Mouse (Mus musculus): Measurements from ENCODE around the gene Clic6. TPM values are rescaled to one million over a fixed set of nuclear protein-coding genes. Genes with fewer than 3 reads are reported as not detected.

Gene Clic6
- polyA plus RNA-seq, 1 experiment from 2014 or later = 1.5 TPM

DNA sequence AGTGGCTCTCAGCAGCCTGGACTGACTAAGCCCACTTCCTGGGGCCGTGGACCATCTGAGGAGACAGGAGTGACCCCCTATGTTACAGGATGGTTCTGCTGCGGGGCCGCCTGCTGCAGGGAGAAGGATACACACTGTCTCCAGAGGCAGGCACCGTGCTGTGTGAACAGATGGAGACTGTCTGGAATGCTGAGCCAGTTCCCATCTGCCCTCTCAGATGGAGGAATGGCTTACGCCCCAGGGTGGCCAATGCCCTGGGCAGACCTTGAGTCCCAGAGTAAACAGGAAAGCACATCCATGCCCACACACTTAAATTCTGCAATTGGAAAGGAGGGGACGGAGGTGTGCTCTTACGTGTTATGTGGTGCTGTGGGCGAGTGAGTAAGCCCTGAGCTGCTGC lies 35.2 kb upstream of the Clic6 start:
- Histone ChIP-seq H3K27ac (ENCODE audit: low read depth, low read length) (no peak overlapping the region), H3K27me3 (replicated peaks; ENCODE audit: control insufficient read depth, insufficient read depth, low read length) (no peaks in the 10 kb centered on the region), H3K36me3 (ENCODE audit: control insufficient read depth, insufficient read depth, low read length) (peaks cover 4% of the 10 kb centered on the region; the same call in 1 of the 2 replicates), H3K9ac (ENCODE audit: low read depth, low read length) (no peak overlapping the region), H3K4me1 (replicated peaks; ENCODE audit: control insufficient read depth, insufficient read depth, low read length) (no peaks in the 10 kb centered on the region), H3K4me2 (no peak overlapping the region), H3K9me3 (ENCODE audit: control insufficient read depth, low read length) (no peaks in the 10 kb centered on the region), H3K4me3 (ENCODE audit: low read depth, low read length) (no peak overlapping the region)
- WGBS = 88% methylated on average over 8 of the region's 8 CpGs
- no peak for ATAC-seq (replicated peaks; ENCODE audit: low FRiP score)
- DNase-seq (ENCODE audit: low spot score) = no peak

GRCm38 (mm10) chr16:92451516-92452072 lies 33.9 kb upstream of the Clic6 start:
- H3K9me3 ChIP-seq (ENCODE audit: control insufficient read depth, low read length) = no peaks in the 10 kb centered on the region
- DNase-seq (ENCODE audit: low spot score) = no peak
- 87% methylated on average over 17 of the region's 17 CpGs for WGBS
- no peaks in the 10 kb centered on the region for H3K27me3 ChIP-seq (replicated peaks; ENCODE audit: control insufficient read depth, insufficient read depth, low read length)
- no peak overlapping the region for H3K4me3 ChIP-seq (ENCODE audit: low read depth, low read length)
- no peaks in the 10 kb centered on the region for H3K4me1 ChIP-seq (replicated peaks; ENCODE audit: control insufficient read depth, insufficient read depth, low read length)
- no peak for ATAC-seq (replicated peaks; ENCODE audit: low FRiP score)
- no peak overlapping the region for H3K4me2 ChIP-seq
- H3K36me3 ChIP-seq (ENCODE audit: control insufficient read depth, insufficient read depth, low read length) = peaks cover 5% of the 10 kb centered on the region; the same call in 1 of the 2 replicates
- no peak overlapping the region for H3K27ac ChIP-seq (ENCODE audit: low read depth, low read length)
- no peak overlapping the region for H3K9ac ChIP-seq (ENCODE audit: low read depth, low read length)

GRCm38 (mm10) chr16:92452609-92453008 lies 32.9 kb upstream of the Clic6 start:
- no peaks in the 10 kb centered on the region for H3K27me3 ChIP-seq (replicated peaks; ENCODE audit: control insufficient read depth, insufficient read depth, low read length)
- H3K27ac ChIP-seq (ENCODE audit: low read depth, low read length) = no peak overlapping the region
- H3K36me3 ChIP-seq (ENCODE audit: control insufficient read depth, insufficient read depth, low read length) = peaks cover 5% of the 10 kb centered on the region; the same call in 1 of the 2 replicates
- no peak for ATAC-seq (replicated peaks; ENCODE audit: low FRiP score)
- peak; percentile 31 for DNase-seq (ENCODE audit: low spot score)
- no peak overlapping the region for H3K9ac ChIP-seq (ENCODE audit: low read depth, low read length)
- no peak overlapping the region for H3K4me3 ChIP-seq (ENCODE audit: low read depth, low read length)
- peaks cover 7% of the 10 kb centered on the region for H3K4me1 ChIP-seq (replicated peaks; ENCODE audit: control insufficient read depth, insufficient read depth, low read length)
- no peaks in the 10 kb centered on the region for H3K9me3 ChIP-seq (ENCODE audit: control insufficient read depth, low read length)
- 61% methylated on average over 8 of the region's 8 CpGs for WGBS
- no peak overlapping the region for H3K4me2 ChIP-seq

DNA sequence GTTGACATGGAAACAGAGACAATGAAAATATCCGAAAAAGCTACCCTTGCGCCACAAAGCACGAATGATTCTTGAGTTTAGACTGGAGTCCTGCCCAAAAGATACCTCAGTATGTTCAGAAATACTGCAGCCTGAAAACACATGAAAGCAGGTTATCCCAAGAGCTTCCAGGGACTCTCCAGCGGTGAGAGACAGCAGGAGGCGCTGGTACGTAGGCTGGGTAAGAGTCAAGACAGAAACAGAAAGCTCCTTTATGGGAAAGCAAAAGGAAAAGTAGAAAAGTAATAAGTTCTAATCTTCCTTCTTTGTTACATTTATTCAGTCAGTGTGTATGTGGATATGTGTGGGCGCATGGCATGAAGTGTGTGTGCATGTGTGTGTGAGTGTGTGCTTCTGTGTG lies 31.5 kb upstream of the Clic6 start:
- ATAC-seq (replicated peaks; ENCODE audit: low FRiP score) (no peak), DNase-seq (ENCODE audit: low spot score) (no peak)
- Histone ChIP-seq H3K4me3 (ENCODE audit: low read depth, low read length) (no peak overlapping the region), H3K36me3 (ENCODE audit: control insufficient read depth, insufficient read depth, low read length) (peaks cover 5% of the 10 kb centered on the region; the same call in 1 of the 2 replicates), H3K9me3 (ENCODE audit: control insufficient read depth, low read length) (no peaks in the 10 kb centered on the region), H3K4me2 (no peak overlapping the region), H3K27me3 (replicated peaks; ENCODE audit: control insufficient read depth, insufficient read depth, low read length) (no peaks in the 10 kb centered on the region), H3K9ac (ENCODE audit: low read depth, low read length) (no peak overlapping the region), H3K27ac (ENCODE audit: low read depth, low read length) (no peak overlapping the region), H3K4me1 (replicated peaks; ENCODE audit: control insufficient read depth, insufficient read depth, low read length) (peaks cover 9% of the 10 kb centered on the region)
- WGBS = 91% methylated on average over 7 of the region's 7 CpGs

- peaks cover 9% of the 10 kb centered on the region for H3K4me1 ChIP-seq (replicated peaks; ENCODE audit: control insufficient read depth, insufficient read depth, low read length)
- no peak overlapping the region for H3K4me2 ChIP-seq
- ATAC-seq (replicated peaks; ENCODE audit: low FRiP score) (no peak), DNase-seq (ENCODE audit: low spot score) (no peak)
- 83% methylated on average over 18 of the region's 18 CpGs for WGBS
- H3K27ac ChIP-seq (ENCODE audit: low read depth, low read length) = no peak overlapping the region
- peaks cover 5% of the 10 kb centered on the region; the same call in 1 of the 2 replicates for H3K36me3 ChIP-seq (ENCODE audit: control insufficient read depth, insufficient read depth, low read length)
- no peaks in the 10 kb centered on the region for H3K9me3 ChIP-seq (ENCODE audit: control insufficient read depth, low read length)
- H3K4me3 ChIP-seq (ENCODE audit: low read depth, low read length) = no peak overlapping the region
- H3K9ac ChIP-seq (ENCODE audit: low read depth, low read length) = no peak overlapping the region
- H3K27me3 ChIP-seq (replicated peaks; ENCODE audit: control insufficient read depth, insufficient read depth, low read length) = no peaks in the 10 kb centered on the region
Observed at GRCm38 (mm10) chr16:92454495-92454894, 31.0 kb upstream of the Clic6 start.

DNA sequence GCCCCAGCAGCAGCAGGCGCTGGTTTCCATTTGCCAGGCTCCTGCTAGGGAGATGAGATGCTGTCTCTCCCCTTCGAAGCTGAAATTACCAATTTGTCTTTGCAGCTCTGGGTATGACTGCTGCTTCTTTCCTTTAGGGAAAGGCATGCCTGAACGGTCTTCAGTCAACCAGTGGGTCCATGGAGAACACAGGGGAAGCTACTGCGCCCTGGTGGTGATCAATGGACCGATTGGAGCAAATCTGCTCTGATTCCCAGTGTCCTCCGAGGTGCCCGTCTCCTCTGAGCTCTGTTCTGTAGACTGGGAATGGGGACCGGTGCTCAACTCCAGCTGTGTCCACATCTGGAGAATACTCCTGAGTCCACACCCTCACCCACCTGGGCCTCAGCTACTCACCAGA lies 30.0 kb upstream of the Clic6 start:
- ATAC-seq (replicated peaks; ENCODE audit: low FRiP score) (no peak), DNase-seq (ENCODE audit: low spot score) (no peak)
- no peaks in the 10 kb centered on the region for H3K27me3 ChIP-seq (replicated peaks; ENCODE audit: control insufficient read depth, insufficient read depth, low read length)
- no peak overlapping the region for H3K4me2 ChIP-seq
- H3K36me3 ChIP-seq (ENCODE audit: control insufficient read depth, insufficient read depth, low read length) = peaks cover 5% of the 10 kb centered on the region; the same call in 1 of the 2 replicates
- H3K9me3 ChIP-seq (ENCODE audit: control insufficient read depth, low read length) = no peaks in the 10 kb centered on the region
- H3K4me1 ChIP-seq (replicated peaks; ENCODE audit: control insufficient read depth, insufficient read depth, low read length) = peaks cover 9% of the 10 kb centered on the region
- H3K27ac ChIP-seq (ENCODE audit: low read depth, low read length) = no peak overlapping the region
- WGBS = 84% methylated on average over 8 of the region's 8 CpGs
- no peak overlapping the region for H3K9ac ChIP-seq (ENCODE audit: low read depth, low read length)
- no peak overlapping the region for H3K4me3 ChIP-seq (ENCODE audit: low read depth, low read length)

GRCm38 (mm10) chr16:92455969-92456368 lies 29.6 kb upstream of the Clic6 start:
- peaks cover 9% of the 10 kb centered on the region for H3K4me1 ChIP-seq (replicated peaks; ENCODE audit: control insufficient read depth, insufficient read depth, low read length)
- ATAC-seq (replicated peaks; ENCODE audit: low FRiP score) (no peak), DNase-seq (ENCODE audit: low spot score) (no peak)
- peaks cover 5% of the 10 kb centered on the region; the same call in 1 of the 2 replicates for H3K36me3 ChIP-seq (ENCODE audit: control insufficient read depth, insufficient read depth, low read length)
- H3K9ac ChIP-seq (ENCODE audit: low read depth, low read length) = no peak overlapping the region
- H3K4me2 ChIP-seq = no peak overlapping the region
- 89% methylated on average over 5 of the region's 5 CpGs for WGBS
- no peaks in the 10 kb centered on the region for H3K27me3 ChIP-seq (replicated peaks; ENCODE audit: control insufficient read depth, insufficient read depth, low read length)
- H3K4me3 ChIP-seq (ENCODE audit: low read depth, low read length) = no peak overlapping the region
- H3K9me3 ChIP-seq (ENCODE audit: control insufficient read depth, low read length) = no peaks in the 10 kb centered on the region
- H3K27ac ChIP-seq (ENCODE audit: low read depth, low read length) = no peak overlapping the region

DNA sequence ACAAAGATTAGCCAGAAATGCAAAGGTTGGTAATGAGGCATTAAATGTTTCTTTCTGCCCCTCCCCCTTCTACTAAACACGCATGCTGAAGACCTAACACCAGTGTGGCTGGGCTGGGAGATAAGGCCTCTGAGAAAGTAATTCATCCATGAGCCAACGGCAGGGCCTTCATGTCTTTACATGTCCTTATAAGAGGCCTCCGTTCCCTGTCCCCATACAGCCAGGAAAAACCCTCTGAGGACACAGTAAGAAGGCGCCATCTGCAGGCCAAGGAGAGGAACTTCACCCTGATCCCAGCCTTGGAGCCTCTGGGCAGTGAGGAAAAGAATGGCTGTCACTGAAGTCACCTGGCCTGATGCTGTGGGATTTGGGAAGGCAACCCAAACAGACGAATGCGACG lies 27.9 kb upstream of the Clic6 start:
- Histone ChIP-seq H3K27ac (ENCODE audit: low read depth, low read length) (0 out of 2 replicates have a peak overlapping the region, but pooled peaks have one; percentile 13), H3K36me3 (ENCODE audit: control insufficient read depth, insufficient read depth, low read length) (peaks cover 5% of the 10 kb centered on the region; the same call in 1 of the 2 replicates), H3K4me3 (ENCODE audit: low read depth, low read length) (no peak overlapping the region), H3K9me3 (ENCODE audit: control insufficient read depth, low read length) (no peaks in the 10 kb centered on the region), H3K9ac (ENCODE audit: low read depth, low read length) (no peak overlapping the region), H3K4me2 (no peak overlapping the region), H3K4me1 (replicated peaks; ENCODE audit: control insufficient read depth, insufficient read depth, low read length) (peaks cover 9% of the 10 kb centered on the region), H3K27me3 (replicated peaks; ENCODE audit: control insufficient read depth, insufficient read depth, low read length) (no peaks in the 10 kb centered on the region)
- ATAC-seq (replicated peaks; ENCODE audit: low FRiP score) = peak; percentile 89
- peak; percentile 61 for DNase-seq (ENCODE audit: low spot score)
- 30% methylated on average over 7 of the region's 7 CpGs for WGBS

DNA sequence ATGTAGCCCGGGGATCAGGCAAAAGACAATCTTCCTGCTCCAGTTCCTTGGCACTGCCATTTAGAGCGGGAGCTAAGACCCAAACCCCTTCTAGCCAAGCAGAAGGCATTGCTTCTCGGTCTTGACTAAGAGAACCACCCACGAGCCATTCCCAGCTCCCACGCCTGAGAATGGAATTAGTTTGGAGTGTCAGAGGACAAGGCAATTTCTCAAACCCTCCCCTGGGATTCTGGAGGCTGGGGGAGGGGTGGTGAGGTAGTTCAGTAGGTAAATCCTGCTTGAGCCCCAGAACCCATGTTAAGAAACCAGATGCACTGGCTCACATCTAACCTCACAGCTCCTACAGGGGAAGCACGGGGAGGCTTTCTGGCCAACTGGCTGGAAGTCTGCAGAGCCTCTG lies 24.1 kb upstream of the Clic6 start:
- Histone ChIP-seq H3K4me1 (replicated peaks; ENCODE audit: control insufficient read depth, insufficient read depth, low read length) (peaks cover 25% of the 10 kb centered on the region), H3K27me3 (replicated peaks; ENCODE audit: control insufficient read depth, insufficient read depth, low read length) (no peaks in the 10 kb centered on the region), H3K36me3 (ENCODE audit: control insufficient read depth, insufficient read depth, low read length) (no peaks in the 10 kb centered on the region), H3K9me3 (ENCODE audit: control insufficient read depth, low read length) (no peaks in the 10 kb centered on the region), H3K9ac (ENCODE audit: low read depth, low read length) (no peak overlapping the region), H3K4me3 (ENCODE audit: low read depth, low read length) (no peak overlapping the region), H3K27ac (ENCODE audit: low read depth, low read length) (no peak overlapping the region), H3K4me2 (no peak overlapping the region)
- WGBS = 75% methylated on average over 6 of the region's 6 CpGs
- no peak for ATAC-seq (replicated peaks; ENCODE audit: low FRiP score)
- no peak for DNase-seq (ENCODE audit: low spot score)
